In genomic region chr16:31663379-31664286, GRCm38 (mm10) we compare ENCODE assay signal across 7 mouse cellular contexts. TPM values are rescaled to one million over a fixed set of nuclear protein-coding genes. Genes with fewer than 3 reads are reported as not detected.
DNase-seq lines count a peak whose midpoint lies in the region; ATAC-seq lines count a peak whose summit lies in the region.

Gene Dlg1 (plus strand): TSS chr16:31663443.

- peak within 1 kb of the TSS; percentile 90 for H3K9ac ChIP-seq in embryonic facial prominence, embryonic 11.5 days (replicated peaks; ENCODE audit: low read length)
- H3K9ac ChIP-seq in limb, embryonic 11.5 days (ENCODE audit: low read length): peak within 1 kb of the TSS; percentile 94
- peak within 1 kb of the TSS; percentile 70 for H3K9ac ChIP-seq in midbrain, embryonic 14.5 days (replicated peaks; ENCODE audit: low read length)

- DNase-seq in adrenal gland, postnatal 14 days: peak; percentile 93
- peak; percentile 95 for DNase-seq in embryonic facial prominence, embryonic 11.5 days (ENCODE audit: low spot score)
- peak; percentile 99 for DNase-seq in heart, adult 11 months
- peak; percentile 90 for DNase-seq in kidney, adult 18-20 months
- DNase-seq in limb, embryonic 11.5 days (ENCODE audit: low spot score): peak; percentile 92
- DNase-seq in midbrain, embryonic 14.5 days: peak; percentile 93
- DNase-seq in spleen, adult 18-20 months: peak; percentile 77 to 82

- WGBS in embryonic facial prominence, embryonic 11.5 days: 0% methylated on average over 60 of the region's 95 CpGs
- under 1% methylated on average over 64 of the region's 95 CpGs for WGBS in limb, embryonic 11.5 days
- WGBS in midbrain, embryonic 14.5 days: under 1% methylated on average over 76 of the region's 95 CpGs

- no peaks in the 10 kb centered on the region for H3K36me3 ChIP-seq in embryonic facial prominence, embryonic 11.5 days (replicated peaks; ENCODE audit: control insufficient read depth, insufficient read depth, low read depth, low read length)
- H3K36me3 ChIP-seq in limb, embryonic 11.5 days (ENCODE audit: control insufficient read depth, insufficient read depth, low read length): 0 out of 2 replicates have a peak, but pooled peaks cover 2% of the 10 kb centered on the region
- 0 out of 2 replicates have a peak, but pooled peaks cover 3% of the 10 kb centered on the region for H3K36me3 ChIP-seq in midbrain, embryonic 14.5 days (ENCODE audit: control insufficient read depth, insufficient read depth, low read length)

- no peaks in the 10 kb centered on the region for H3K27me3 ChIP-seq in embryonic facial prominence, embryonic 11.5 days (ENCODE audit: control insufficient read depth, insufficient read depth, low read length)
- no peaks in the 10 kb centered on the region for H3K27me3 ChIP-seq in limb, embryonic 11.5 days (ENCODE audit: control insufficient read depth, insufficient read depth, low read length)
- no peaks in the 10 kb centered on the region for H3K27me3 ChIP-seq in midbrain, embryonic 14.5 days (ENCODE audit: control insufficient read depth, insufficient read depth, low read length)

- no peaks in the 10 kb centered on the region for H3K4me1 ChIP-seq in embryonic facial prominence, embryonic 11.5 days (ENCODE audit: control insufficient read depth, insufficient read depth, low read length)
- H3K4me1 ChIP-seq in limb, embryonic 11.5 days (ENCODE audit: control insufficient read depth, insufficient read depth, low read length): no peaks in the 10 kb centered on the region
- H3K4me1 ChIP-seq in midbrain, embryonic 14.5 days (ENCODE audit: control insufficient read depth, insufficient read depth, low read length): peaks cover 12% of the 10 kb centered on the region; the same call in 1 of the 2 replicates

- peak within 1 kb of the TSS; percentile 96 for H3K4me3 ChIP-seq in embryonic facial prominence, embryonic 11.5 days (ENCODE audit: low read depth, low read length)
- peak within 1 kb of the TSS; percentile 88 for H3K4me3 ChIP-seq in limb, embryonic 11.5 days (ENCODE audit: low read depth, low read length)
- peak within 1 kb of the TSS; percentile 89 for H3K4me3 ChIP-seq in midbrain, embryonic 14.5 days (replicated peaks; ENCODE audit: low read depth, low read length)

- H3K9me3 ChIP-seq in embryonic facial prominence, embryonic 11.5 days (replicated peaks; ENCODE audit: control insufficient read depth, low read length): no peaks in the 10 kb centered on the region
- no peaks in the 10 kb centered on the region for H3K9me3 ChIP-seq in limb, embryonic 11.5 days (ENCODE audit: control insufficient read depth, low read length)
- H3K9me3 ChIP-seq in midbrain, embryonic 14.5 days (ENCODE audit: control insufficient read depth, low read length): no peaks in the 10 kb centered on the region

- peak; percentile 97 for ATAC-seq in embryonic facial prominence, embryonic 11.5 days (replicated peaks; ENCODE audit: insufficient number of reproducible peaks, low FRiP score, low TSS enrichment, low read depth)
- peak; percentile 93 for ATAC-seq in limb, embryonic 11.5 days (ENCODE audit: insufficient number of reproducible peaks, low FRiP score, low TSS enrichment, low read depth)
- ATAC-seq in midbrain, embryonic 14.5 days (ENCODE audit: low FRiP score, low TSS enrichment): peak; percentile 96

- peak within 1 kb of the TSS; percentile 72 for H3K4me2 ChIP-seq in embryonic facial prominence, embryonic 11.5 days (ENCODE audit: low read depth, low read length)
- H3K4me2 ChIP-seq in limb, embryonic 11.5 days (ENCODE audit: low read depth, severe bottlenecking): peak within 1 kb of the TSS; percentile 61
- H3K4me2 ChIP-seq in midbrain, embryonic 14.5 days (ENCODE audit: low read length): peak within 1 kb of the TSS; percentile 75

- H3K27ac ChIP-seq in embryonic facial prominence, embryonic 11.5 days (replicated peaks; ENCODE audit: low read depth, low read length): peak within 1 kb of the TSS; percentile 90
- peak within 1 kb of the TSS; percentile 92 for H3K27ac ChIP-seq in limb, embryonic 11.5 days (replicated peaks; ENCODE audit: low read depth, low read length)
- H3K27ac ChIP-seq in midbrain, embryonic 14.5 days (replicated peaks; ENCODE audit: low read depth, low read length): peak within 1 kb of the TSS; percentile 83

RNA-seq across cellular contexts. Expression of gene Dlg1, which starts in this region (rescaled TPM):
- total RNA-seq in adrenal gland, postnatal 14 days (2021): 94.7 and 96.5 TPM in 2 replicates
- polyA plus RNA-seq in embryonic facial prominence, embryonic 11.5 days (2014; fragmentation: Nextera tagmentation; extraction: Ambion mirVana): 29.0 and 31.1 TPM in 2 replicates
- 32.5 and 34.2 TPM in 2 replicates for polyA plus RNA-seq in limb, embryonic 11.5 days (2014; fragmentation: Nextera tagmentation; extraction: Ambion mirVana)
- polyA plus RNA-seq in midbrain, embryonic 14.5 days (2014; fragmentation: Nextera tagmentation; extraction: Ambion mirVana): 9.8 and 13.2 TPM in 2 replicates

Comparison
In these comparisons a context has a peak if more than half of its experiments do, and no peak if none do; other contexts are left out.
1. Peak in every context shown above with its lines: DNase-seq, ATAC-seq, H3K4me3 ChIP-seq and H3K27ac ChIP-seq.